Mouse (Mus musculus): Measurements from ENCODE around the gene Gpr183.

Gene Gpr183

DNA sequence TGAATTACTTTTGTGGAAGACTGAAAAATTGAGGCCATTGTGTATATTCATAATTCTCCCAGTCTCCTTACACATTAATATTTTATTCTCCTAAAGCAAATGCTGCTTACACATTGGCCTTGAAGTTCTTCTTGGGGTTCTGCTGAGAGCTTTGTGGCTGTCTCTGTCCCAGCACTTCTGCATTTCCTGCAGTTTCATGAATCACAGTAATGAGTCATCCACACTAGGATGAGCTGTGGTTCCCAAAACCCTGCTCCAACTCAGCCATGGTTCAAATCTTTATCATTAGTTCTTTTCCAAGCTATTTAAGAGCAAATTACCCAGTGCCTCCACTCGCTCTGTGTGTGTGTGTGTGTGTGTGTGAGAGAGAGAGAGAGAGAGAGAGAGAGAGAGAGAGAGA is 22.3 kb upstream of the Gpr183 start:
- no peak for DNase-seq

DNA sequence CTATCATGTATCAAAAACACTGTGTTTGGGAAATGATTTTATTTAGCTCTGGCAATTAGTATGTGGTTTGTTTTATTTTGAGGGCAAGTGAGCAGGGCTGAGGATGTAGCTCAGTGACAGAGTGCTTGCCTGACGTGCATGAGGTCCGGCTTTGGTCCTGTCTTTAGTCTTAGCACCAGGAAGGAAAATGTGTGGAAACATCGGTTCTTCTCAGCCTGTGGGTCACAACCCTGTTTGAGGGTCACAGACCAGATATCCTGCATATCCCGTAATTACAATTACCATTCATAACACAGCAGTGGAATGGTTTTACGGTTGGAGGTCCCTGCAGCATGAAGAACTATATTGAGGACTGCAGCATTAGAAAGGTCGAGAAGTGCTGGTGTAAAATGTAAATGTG is 21.0 kb upstream of the Gpr183 start:
- no peak for DNase-seq

DNA sequence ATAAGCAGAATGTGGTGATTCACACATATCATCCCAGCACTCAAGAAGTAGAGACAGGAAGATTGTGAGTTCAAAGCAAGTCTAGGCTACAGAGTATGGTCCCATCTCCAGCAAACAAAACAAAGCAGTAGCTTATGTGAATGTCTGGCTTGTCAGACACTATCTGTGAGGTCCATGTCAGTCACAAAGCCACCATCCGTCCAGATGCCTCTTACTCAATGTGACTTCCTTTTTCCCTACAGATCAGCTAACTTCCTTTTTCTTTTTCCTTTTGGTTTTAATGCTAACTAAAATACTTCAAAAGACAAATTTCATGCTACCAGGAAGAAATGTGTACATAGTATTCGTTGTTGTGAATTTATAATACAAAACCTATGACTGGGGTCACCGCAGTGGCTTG is 20.5 kb upstream of the Gpr183 start:
- no peak for DNase-seq

DNA sequence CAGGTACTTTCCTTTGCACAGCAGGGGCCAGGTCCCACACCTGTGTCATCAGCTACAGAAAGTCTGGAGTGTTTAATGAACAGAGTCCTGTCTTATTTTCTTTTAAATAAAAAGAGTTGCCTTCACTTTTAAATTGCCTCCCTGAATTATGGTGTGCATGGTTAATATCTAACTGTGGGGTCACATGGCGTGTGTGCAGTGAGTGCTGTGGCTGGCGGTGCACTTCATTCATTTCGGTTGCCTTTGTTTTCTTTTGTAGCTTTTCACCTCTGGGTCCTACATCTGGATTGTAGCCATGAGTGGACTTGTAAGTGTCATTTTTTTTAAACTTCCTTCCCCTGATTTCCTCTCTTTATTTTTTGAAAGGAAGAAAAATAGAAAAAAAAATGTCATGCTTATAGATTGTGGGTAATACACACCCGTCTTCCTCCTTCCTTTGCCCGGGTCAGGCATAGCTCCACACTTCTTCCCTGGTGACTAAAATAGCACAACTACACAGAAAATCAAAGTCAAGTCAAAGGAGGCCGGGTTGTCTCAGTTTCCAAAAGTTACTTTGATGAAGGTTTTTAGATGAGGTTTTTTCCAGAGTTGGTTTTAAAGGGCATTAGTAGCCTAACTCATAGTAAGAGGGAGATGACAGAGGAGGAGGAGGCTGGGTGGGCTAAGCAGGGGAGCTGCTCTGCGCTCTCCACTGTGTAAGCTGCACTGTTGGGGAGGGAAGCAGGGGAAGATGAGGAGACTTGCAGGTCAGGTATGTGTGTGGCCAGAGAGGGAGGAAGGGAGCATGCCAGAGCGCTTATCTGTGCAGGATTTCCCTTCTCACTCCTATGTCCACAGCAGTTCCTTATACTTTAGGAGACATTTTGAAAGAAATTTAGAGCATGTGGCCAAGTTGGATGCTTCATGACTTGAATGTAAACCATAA is 18.3 kb upstream of the Gpr183 start:
- DNase-seq, result no peak

DNA sequence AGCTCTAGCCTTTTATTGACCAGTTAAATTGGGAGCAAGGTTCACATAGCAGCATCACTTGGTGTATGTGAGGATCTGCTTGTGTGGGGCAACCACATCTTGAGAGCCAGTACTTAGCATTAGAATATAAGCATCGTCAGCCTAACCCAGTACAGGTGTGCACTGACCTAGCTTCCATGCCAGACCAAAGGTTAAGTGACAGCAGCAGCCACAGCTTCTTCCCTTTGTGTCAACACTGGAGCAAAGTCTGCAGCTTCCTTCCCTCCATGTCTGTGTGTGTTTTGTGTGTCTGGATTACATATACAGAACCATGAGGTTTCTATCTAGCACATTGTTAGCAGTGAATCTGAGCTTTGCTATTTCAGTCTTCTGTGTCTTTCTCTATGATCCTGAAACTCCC is 16.5 kb upstream of the Gpr183 start:
- DNase-seq, result no peak

DNA sequence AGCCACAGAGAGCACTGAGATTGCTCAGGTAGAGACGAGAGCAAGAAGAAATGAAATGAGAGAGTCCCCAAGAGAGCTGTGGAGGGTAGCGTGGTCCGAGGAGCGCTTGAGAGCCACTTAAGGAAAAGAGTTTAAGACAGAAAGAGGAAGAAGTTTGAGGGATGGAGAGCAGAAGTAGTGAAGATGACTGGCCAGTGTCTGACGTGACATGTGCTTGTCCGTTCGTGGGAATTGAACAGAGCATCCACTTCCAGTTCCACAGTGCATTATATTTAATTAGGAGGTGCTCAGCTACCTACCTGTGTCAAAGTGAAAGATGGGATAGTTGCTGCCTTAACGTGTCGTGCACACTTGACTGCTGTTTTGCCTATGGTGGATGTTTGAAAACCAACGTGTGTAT is 8.1 kb upstream of the Gpr183 start:
- no peak for DNase-seq

DNA sequence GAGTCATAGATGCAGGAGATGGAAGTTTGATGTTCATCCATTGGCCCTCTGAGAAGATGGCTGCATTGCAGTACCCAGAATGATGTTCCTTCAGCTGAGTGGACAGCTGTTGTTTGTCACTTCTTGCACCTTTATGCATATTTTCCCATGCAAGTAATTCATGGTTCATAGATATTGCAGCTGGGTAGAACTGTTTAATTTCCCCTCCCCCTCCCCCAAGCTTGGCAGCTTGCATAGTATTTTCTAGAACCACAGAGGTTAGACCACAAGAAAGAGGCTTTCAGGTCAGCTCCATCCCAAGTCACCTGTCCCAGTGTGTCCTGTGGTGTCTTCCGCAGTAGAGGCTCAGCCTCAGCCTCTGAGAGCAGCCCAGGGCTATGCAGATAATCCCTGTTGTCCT is 5.4 kb upstream of the Gpr183 start:
- no peak for DNase-seq

DNA sequence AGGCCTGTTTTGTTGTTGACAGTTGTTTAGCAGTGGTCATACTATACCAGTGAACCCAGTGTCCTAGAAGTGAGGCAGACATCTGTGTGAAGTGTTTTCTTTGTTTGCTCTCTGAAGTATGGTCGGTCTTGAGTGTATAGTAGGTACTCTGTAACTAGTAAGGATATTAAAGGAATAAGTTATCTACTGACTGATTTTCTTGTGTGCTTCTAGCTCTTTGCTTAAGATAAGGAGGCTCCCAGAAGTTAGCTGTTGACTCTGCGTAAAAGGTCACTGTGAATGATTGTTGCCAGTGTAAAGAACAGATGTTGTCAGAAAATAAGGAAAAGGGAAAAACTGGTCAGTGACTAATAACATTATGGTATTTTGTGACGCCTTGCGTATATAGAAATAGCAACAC is 2.1 kb upstream of the Gpr183 start:
- no peak for DNase-seq

DNA sequence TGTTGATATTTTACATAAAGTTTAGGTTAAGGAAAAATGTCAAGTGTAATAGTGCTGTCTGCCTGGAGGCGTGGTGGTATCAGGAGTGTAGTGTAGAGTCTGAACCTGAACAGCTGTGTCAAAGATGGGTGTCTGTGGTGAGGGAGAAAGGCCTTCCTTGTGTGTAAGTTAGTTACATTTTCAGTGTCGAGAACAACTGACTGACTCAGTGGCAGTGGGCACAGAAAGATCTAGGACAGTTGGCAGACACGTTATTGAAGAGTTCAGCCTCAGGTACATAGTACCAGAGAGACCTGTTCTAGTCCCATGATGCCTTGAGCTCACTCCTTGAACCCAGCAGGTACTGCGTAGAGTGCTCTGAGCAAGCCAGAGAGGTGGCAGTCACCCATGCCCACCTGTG is 466 bp upstream of the Gpr183 start:
- DNase-seq, result peak; percentile 43

DNA sequence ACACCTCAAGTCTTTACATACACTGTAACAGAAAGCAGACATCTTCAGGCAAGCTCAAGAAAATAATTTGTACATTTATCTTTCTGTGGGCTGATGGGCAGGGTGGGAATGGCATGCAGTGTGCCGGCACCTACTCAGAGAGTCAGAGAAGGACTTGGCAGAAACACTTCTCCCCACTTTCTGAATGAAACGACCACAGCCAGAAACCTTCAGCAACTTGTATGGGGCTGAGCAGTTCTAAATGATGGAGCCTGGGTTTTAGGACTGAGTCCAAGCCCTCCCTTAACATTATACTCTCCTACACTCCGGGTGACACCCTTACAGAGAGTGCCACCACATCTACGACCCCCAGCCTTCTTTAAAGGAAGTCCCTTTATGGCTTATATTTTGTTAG is 1.1 kb downstream of the Gpr183 start:
- DNase-seq, result no peak

DNA sequence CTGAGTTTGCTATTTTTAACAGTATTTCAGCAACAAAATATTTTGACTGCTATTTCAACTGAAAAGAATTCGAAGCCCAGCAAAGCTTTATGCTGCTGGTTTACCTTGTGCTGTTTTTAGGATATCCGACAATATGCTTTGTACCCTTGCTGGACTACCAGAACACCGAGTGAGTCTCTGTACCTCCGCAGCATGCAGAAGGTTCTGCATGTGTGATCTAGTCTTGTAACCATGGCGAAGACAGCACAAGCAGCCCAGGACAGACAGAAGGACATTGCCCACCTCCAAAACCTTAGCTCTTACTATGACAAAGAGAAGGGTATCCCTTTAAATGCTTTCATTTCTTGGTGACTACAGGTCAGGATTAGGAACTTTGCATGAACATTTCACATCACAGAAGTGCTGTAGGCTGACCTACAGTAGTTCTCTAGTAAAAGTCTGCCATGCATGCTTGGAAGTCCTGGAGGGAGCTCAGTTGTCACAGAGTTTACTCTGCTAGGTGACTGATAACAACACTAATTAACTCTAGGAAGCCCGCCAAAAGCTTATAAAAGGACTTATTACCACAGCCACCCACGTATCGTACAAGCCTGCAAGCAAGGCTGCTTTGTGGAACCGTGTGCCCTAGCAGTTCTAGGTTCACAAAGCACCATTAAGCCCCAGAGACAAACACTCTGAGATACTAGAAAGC is 1.6 kb downstream of the Gpr183 start:
- no peak for DNase-seq

DNA sequence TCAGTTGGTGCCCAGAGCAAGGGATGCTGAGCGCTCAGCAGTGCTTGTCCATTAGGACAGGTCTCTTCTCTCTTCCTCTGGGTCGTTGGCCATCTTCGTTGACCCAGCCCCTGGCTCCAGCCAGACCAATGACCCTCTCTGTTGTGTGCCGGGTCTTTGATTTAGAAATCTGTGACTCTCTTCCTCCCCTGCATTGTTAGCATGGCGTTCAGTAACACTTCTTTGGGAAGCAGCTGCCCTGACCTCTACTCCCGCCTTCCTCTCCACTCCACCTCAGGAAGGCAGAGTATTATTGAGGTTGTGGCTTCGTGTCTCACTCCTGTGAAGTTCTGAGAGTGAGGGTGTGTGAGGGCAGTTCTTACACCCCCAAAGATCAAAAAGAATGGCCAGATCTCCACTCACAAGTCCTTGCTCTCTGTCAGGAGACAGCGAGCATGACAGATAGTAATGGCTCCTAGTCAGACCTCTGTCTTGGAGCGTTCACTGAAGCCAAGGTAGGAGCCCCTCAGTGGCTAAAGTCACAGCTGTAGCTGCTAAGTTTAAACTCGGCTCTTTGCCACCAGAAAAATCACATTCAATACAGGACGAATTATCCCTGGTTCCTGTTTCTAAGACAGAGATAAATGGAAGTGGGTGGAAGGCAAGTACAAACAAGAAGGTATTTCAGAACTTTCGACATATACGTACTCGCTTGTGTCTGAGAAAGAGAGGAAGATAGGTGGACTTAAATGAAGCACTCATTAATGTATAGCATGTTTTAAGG is 2.7 kb downstream of the Gpr183 start:
- no peak for DNase-seq

DNA sequence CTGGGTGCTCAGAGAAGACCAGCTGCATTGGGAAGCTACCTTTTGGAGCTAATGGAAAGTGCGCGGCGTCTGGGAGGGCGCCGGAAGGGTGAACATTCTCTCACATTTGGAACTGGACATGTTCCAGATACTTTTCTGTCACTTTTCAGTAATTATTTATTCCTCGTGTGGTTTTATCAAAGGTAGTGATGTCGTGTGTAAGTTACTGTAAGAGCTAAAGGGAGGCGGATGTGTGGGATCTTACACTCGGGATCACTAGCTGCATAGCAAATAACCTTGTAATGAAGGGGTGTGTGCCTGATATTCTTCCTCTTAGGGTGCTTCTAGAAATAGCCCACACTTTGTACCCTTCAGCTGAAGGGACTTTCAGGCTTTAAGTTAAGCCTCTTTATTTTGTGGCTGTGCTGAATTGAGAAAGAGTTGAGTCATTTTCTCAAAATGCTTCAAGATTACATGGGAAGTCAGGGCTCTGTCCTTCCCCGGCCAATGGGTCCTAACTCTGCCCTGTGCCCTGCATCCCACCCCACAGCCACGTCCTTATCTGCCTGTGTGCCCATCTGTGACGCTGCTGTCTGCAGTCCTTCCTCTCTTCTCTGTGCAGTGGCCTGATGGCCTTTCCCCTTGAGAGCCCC is 3.4 kb downstream of the Gpr183 start:
- no peak for DNase-seq

DNA sequence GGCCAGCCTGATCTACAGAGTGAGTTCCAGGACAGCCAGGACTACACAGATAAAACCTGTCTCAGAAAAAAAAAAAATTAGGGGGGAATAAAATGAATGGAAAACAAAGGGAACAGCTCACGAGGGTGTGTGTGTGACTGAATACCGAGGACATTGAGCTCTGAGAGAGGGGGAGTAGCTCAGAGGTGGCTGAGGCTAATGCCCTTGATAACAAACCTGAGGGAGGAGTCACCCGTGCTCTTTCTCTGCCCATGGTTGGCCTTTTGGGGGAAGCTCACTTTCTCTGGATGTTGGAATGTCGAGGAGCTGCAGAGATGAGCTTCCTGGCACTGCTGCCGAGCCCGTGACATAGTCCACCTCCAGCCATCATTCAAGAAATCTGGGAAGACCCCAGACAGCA is 4.0 kb downstream of the Gpr183 start:
- DNase-seq, result no peak

DNA sequence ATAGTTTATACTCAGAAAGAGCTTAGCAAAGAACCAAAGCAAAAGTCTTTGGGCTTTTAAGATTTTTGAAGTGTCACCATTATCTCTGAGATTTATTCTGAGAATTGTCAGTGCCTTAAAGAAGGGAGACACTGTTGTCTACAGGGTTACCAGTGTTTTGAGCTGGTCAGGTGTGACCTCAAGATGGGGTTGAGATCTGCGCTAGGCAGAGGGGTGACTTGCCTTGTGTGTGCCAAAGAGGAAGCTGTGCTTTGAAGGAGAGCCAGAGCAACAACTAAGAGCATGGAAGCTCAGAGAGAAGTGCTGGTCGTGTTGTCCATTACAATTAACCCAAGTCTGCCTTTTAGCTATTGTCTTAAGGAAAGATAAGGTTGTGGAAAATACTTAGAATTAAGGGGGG is 4.5 kb downstream of the Gpr183 start:
- no peak for DNase-seq

DNA sequence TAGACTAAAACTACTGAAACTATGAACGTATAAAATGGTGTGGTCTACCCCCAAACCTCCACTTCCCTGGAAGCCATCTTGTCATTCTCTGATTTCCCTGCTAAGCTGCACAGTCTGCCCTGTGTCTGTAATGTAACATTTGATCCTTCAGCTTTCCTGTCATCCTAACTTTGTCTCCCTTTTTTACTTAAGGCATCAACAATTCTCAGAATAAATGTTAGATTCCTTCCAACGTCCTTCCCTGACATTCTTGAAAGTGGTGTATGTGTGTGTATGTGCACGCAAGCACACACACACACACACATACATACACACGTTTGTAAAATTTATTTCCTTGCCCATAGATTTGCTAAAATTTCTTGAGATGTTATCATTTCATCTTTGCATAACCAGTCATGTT is 5.0 kb downstream of the Gpr183 start:
- no peak for DNase-seq

DNA sequence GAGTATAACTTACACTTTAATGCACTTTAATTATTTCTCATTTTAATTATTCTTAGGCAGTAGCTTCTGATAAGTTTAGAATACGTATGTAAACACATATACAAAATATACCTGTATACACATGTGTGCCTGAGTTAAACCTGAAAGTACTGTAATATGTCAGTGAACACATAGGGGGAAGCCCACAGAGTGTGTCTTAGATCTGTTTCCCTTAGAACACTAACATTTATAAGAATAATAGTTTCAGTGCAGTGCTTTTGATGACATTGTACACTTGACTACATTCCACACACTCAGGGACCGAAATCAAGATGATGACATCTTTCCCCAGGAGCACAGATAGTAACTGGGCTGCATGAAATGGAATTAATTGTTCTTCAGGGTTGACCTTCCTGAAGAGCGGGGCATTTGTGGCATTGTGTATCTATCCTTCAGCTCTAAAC is 5.4 kb downstream of the Gpr183 start:
- DNase-seq, result no peak

DNA sequence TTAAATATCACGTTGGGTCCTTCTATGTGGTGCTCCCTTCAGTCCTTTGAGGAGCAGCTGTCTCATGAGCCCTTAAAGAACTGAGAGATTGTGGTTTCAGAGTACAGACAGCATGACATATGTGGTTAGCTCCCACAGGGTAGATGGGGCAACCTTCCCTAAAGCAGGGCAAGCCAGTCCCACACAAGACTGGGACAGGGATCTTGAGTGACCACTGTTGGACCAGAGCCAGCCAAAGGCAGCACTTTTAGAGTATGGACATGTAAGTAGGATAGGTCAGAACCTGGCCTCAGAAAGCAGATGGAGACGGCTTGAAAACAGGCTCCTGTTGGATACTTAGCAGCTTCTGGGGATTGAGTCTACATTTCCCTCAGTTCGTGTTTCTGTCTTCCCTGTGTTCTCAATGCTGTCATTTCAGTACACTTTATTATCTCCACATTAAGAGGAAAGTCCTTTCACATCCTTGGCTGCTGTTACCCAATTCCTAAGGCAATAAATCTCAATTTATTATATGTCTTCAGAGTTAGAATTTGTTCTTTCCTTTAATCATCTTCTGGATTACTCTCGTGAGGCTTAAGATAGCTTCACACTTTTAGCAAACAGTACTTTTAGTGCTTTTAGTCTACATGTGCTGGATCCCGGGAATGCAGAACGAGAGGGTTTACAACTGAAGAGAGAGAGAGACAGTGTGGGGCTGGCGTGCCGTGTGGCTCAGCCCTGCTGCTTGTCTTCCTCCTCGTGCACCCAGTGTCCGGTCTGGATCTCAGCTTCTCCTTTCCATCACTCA is 6.1 kb downstream of the Gpr183 start:
- DNase-seq, result no peak

DNA sequence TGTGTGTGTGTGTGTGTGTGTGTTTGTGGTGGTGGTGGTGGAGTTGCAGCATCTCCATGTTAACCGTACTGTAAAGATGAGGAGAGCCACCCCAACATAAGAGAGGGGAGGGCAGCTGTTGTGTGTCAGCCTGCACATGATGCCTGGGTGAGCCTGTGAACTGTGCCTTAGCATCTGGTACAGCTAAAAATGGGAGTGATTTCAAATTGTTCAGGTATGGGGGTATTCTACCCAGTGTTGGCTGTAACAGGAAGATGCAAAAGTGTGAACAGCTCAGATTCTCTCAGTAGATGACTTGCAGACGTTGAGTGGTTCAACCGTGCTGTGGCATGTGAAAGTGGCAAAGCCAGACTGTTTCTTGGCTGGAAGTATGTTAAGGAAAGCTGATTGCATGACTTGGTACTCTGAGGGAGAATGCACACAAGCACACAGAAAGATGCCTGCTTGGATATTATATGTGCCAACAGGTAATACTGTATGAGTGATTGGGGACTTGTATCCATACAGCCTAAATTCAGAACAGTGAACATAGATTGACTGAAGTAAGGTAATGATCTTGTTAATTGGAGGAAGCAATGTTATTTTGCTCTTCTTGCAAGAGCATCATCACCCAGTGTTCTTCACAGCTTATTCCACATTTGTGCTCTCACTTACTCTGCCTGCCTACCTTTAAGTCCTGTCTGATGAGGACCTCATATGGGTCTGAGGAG is 6.8 kb downstream of the Gpr183 start:
- no peak for DNase-seq

DNA sequence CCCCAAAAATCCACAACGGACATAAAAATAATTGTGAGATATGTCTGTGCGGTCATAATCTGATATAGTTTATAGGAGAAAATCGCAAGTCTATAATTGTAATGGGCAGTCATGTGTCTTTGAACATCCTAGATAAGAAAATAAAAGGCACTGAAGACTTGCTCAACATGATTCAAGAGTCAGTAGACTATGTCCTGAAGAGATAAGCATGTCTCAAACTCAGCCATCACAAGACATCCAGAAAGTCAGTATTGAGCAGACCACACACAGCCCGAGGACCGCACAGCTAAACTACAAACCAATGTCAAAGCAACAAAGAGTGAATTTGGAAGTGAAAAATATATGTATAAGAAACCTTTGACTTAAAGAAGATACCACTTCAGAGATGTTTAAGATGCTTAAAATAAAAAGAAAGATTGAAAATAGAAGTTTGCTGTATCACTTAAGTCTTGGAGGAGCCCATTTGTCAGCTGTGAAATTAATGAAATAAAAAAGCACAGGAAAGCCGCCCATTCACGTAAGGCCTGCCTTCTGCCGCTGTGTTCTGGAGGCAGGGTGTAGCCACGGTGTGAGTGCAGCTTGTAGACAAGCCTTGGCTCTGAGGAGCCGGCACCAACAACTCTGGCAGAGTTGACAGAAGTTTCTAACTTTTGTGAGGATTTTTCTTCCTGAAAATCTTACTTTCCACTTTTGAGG is 7.7 kb downstream of the Gpr183 start:
- no peak for DNase-seq

DNA sequence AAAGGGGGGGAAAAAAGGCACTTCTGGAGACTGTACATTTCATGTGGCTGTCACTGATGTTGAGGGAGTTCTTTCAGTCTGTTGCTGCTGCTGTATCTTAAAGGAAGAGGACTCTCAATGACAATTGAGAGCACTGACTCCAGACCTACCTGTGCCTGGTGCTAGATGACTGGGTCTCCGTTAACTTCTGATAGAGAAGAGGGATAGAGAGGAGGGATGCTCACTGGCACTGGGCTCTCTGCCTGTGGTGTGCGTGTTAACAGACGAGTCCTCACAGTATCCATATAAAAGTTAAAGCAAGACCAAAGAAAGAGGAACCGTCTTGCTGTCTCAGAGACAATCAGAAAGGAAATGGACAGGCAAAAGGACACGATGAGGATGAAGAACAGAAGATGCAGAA is 8.7 kb downstream of the Gpr183 start:
- no peak for DNase-seq

Measured in thymus, postnatal 4 days (tissue).